Mouse (Mus musculus) lung, postnatal 0 days (tissue): ENCODE measurements around the gene Ankzf1. TPM values are rescaled to one million over a fixed set of nuclear protein-coding genes. Genes with fewer than 3 reads are reported as not detected.

Experiments
- ATAC-seq: fragments of 200-750 bp; cut with Nextera tagmentation; 2 replicates; pipeline ENCODE4 v1.8.0; 2017; ENCODE audit warnings: moderate library complexity
- DNase-seq: peaks from one replicate; pipeline ENCODE4 v3.0.0-alpha.2; 2016; ENCODE audit warnings: low spot score
- H3K27ac ChIP-seq: fragments of 300-500 bp; sonication (generic); 2 replicates; pipeline ENCODE4 v1.5.1; 2014; ENCODE audit warnings: antibody characterized with exemption, mild to moderate bottlenecking, low read length, mixed read lengths
- H3K27me3 ChIP-seq: fragments of 300-500 bp; sonication (generic); replicated peaks from 2 replicates; pipeline ENCODE4 v1.6.1; 2014; ENCODE audit warnings: low read length, mixed read lengths; ENCODE audit not compliant: insufficient read depth
- H3K36me3 ChIP-seq: fragments of 300-500 bp; sonication (generic); 2 replicates; pipeline ENCODE4 v1.6.1; 2014; ENCODE audit warnings: low read length, mixed read lengths; ENCODE audit not compliant: insufficient read depth
- H3K4me1 ChIP-seq: fragments of 300-500 bp; sonication (generic); 2 replicates; pipeline ENCODE4 v1.6.1; 2014; ENCODE audit warnings: antibody characterized with exemption, low read depth, low read length, mixed read lengths; ENCODE audit not compliant: insufficient read depth
- H3K4me2 ChIP-seq: fragments of 300-500 bp; sonication (generic); replicated peaks from 2 replicates; pipeline ENCODE4 v1.6.1; 2014; ENCODE audit warnings: low read depth, mild to moderate bottlenecking, low read length, moderate library complexity, mixed read lengths
- H3K4me3 ChIP-seq: fragments of 300-500 bp; sonication (generic); 2 replicates; pipeline ENCODE4 v1.5.1; 2014; ENCODE audit warnings: low read depth, low read length
- H3K9ac ChIP-seq: fragments of 300-500 bp; sonication (generic); replicated peaks from 2 replicates; pipeline ENCODE4 v1.6.1; 2014; ENCODE audit warnings: low read depth, mild to moderate bottlenecking
- H3K9me3 ChIP-seq: fragments of 300-500 bp; sonication (generic); 2 replicates; pipeline ENCODE4 v1.6.1; 2016; ENCODE audit warnings: low read length, mixed read lengths
- CTCF ChIP-seq: IDR thresholded peaks from 2 replicates; pipeline ENCODE4 v1.5.1; 2016; ENCODE audit warnings: antibody characterized with exemption, mild to moderate bottlenecking
- EP300 ChIP-seq: IDR thresholded peaks from 2 replicates; pipeline ENCODE4 v1.6.1; 2016; ENCODE audit warnings: antibody characterized with exemption, mild to moderate bottlenecking, control low read depth
- WGBS: fragments of 180-500 bp; shearing (Covaris S2); extraction: QIAGEN DNeasy Blood & Tissue Kit; methylation state at CpG from one replicate; pipeline ENCODE4 v1.1.7; 2014; 5-methylcytosine and 5-hydroxymethylcytosine counted together
- microRNA-seq: library from miRNA; unstranded; fragments of <30 nt; microRNA quantifications from one replicate; pipeline ENCODE4, GENCODE M21; 2016
- polyA plus RNA-seq: library from polyadenylated mRNA; unstranded; fragments of >200 nt; fragmentation: Nextera tagmentation; extraction: Ambion mirVana; gene quantifications from 2 replicates; pipeline ENCODE4 v1.2.1, GENCODE M21; 2015

Ankzf1 gene
- polyA plus RNA-seq, 1 experiment from 2014 or later = 17.2 TPM

GRCm38 (mm10) chr1:75247071-75247930 is 55.4 kb downstream of the Ankzf1 start:
- Histone ChIP-seq H3K4me3 (no peak overlapping the region), H3K9ac (peak overlapping the region; percentile 2), H3K27me3 (no peaks in the 10 kb centered on the region), H3K36me3 (no peaks in the 10 kb centered on the region; the same call in 1 of the 2 replicates), H3K4me2 (no peak overlapping the region), H3K9me3 (no peaks in the 10 kb centered on the region), H3K27ac (peak overlapping the region; percentile 79; the same call in 1 of the 2 replicates), H3K4me1 (peaks cover 8% of the 10 kb centered on the region; the same call in 1 of the 2 replicates)
- DNase-seq = no peak
- 81% methylated on average over 16 of the region's 16 CpGs for WGBS
- no peak for ATAC-seq
- TF ChIP-seq CTCF (no peak), EP300 (no peak)

DNA sequence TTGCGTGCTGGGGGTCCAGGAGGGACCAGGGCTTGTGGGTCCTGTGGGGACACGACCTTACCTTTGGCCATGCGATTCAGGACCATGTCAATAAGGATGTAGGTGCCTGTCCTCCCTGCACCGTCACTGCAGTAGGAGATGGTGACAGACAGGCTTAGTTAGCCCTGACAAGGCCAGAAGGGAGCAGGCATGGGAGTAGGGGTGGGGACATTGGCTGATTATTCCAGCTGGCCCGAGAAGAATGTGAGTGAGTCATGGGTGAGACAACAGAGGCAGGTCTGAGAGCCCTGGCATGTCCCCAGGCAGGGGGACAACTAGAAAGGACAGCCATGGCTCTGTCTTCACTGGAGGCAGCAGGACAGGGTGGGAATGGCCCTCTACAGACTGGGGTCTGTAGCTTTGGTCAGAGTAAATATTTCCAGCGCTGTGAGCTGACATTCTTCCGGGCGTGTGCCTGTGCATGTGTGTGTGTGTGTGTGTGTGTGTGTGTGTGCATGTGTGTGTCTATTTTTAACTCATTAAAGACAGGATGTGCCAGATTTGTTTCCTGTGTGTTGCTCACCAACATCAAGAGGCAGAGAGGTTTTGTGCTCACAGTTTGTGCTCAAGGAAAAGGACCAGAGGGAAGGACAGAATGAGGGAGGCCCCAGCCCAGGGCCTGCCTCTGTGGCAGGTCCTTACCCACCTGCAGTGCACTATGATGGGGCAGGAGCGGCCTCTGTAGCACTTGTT is 56.3 kb downstream of the Ankzf1 start:
- Histone ChIP-seq H3K27me3 (no peaks in the 10 kb centered on the region), H3K27ac (peak overlapping the region; percentile 79), H3K36me3 (no peaks in the 10 kb centered on the region; the same call in 1 of the 2 replicates), H3K4me1 (peaks cover 8% of the 10 kb centered on the region; the same call in 1 of the 2 replicates), H3K4me2 (no peak overlapping the region), H3K9ac (peak overlapping the region; percentile 2), H3K4me3 (no peak overlapping the region), H3K9me3 (no peaks in the 10 kb centered on the region)
- WGBS = 24% methylated on average over 9 of the region's 9 CpGs
- peak; percentile 90 for DNase-seq
- TF ChIP-seq EP300 (peak; percentile 65), CTCF (no peak)
- ATAC-seq = peak; percentile 84

Small RNAs within 50 kb of the gene (microRNA-seq; reads per million reads assigned to microRNA genes)
- not detected for gene Gm27943

Other genes with a start within 250 kb of the Ankzf1 start
- gene Ihh, start 240.5 kb upstream of the Ankzf1 start, polyA plus RNA-seq = 0.10 and 0.16 TPM in 2 replicates
- 5.8 and 6.6 TPM in 2 replicates for gene Nhej1, start 67.0 kb upstream of the Ankzf1 start, polyA plus RNA-seq
- 1.4 and 1.5 TPM in 2 replicates for gene Slc23a3, start 58.3 kb upstream of the Ankzf1 start, polyA plus RNA-seq
- gene Cnppd1, start 49.4 kb upstream of the Ankzf1 start, polyA plus RNA-seq = 63.3 and 67.8 TPM in 2 replicates
- gene Retreg2, start 49.4 kb upstream of the Ankzf1 start, polyA plus RNA-seq = 40.5 and 45.0 TPM in 2 replicates
- 50.5 and 56.1 TPM in 2 replicates for gene Zfand2b, start 23.5 kb upstream of the Ankzf1 start, polyA plus RNA-seq
- gene Abcb6, start 11.8 kb upstream of the Ankzf1 start, polyA plus RNA-seq = 9.4 and 11.7 TPM in 2 replicates
- gene Atg9a, start within 50 bp of the Ankzf1 start, polyA plus RNA-seq = 23.7 and 28.3 TPM in 2 replicates
- gene Glb1l, start 18.7 kb downstream of the Ankzf1 start, polyA plus RNA-seq = 8.6 and 10.1 TPM in 2 replicates
- 75.8 and 77.0 TPM in 2 replicates for gene Stk16, start 18.7 kb downstream of the Ankzf1 start, polyA plus RNA-seq
- 46.6 and 50.5 TPM in 2 replicates for gene Tuba4a, start 27.7 kb downstream of the Ankzf1 start, polyA plus RNA-seq
- gene A630095N17Rik, start 40.0 kb downstream of the Ankzf1 start, polyA plus RNA-seq = not detected in 2 replicates
- 40.1 and 45.6 TPM in 2 replicates for gene Dnajb2, start 44.3 kb downstream of the Ankzf1 start, polyA plus RNA-seq
- gene Ptprn, start 72.4 kb downstream of the Ankzf1 start, polyA plus RNA-seq = 0.90 and 0.92 TPM in 2 replicates
- 1.5 and 1.8 TPM in 2 replicates for gene Resp18, start 86.3 kb downstream of the Ankzf1 start, polyA plus RNA-seq
- 109 TPM in 2 replicates for gene Dnpep, start 125.8 kb downstream of the Ankzf1 start, polyA plus RNA-seq
- 59.4 and 67.3 TPM in 2 replicates for gene Des, start 168.2 kb downstream of the Ankzf1 start, polyA plus RNA-seq
- 15.4 and 16.4 TPM in 2 replicates for gene Speg, start 183.1 kb downstream of the Ankzf1 start, polyA plus RNA-seq
- gene Gmppa, start 243.8 kb downstream of the Ankzf1 start, polyA plus RNA-seq = 58.4 and 58.9 TPM in 2 replicates